Mouse (Mus musculus): ENCODE data around the gene Cbfa2t3.

- TF ChIP-seq CTCF (conservative IDR thresholded peaks at IDR 0.05; ENCODE audit: low read length) (no peak), NANOG (IDR thresholded peaks at IDR 0.05; ENCODE audit: borderline replicate concordance, low read length) (no peak)
Measured at GRCm38 (mm10) chr8:122718711-122719499, 20.0 kb upstream of the Cbfa2t3 start.

All from E14TG2a.4 (cell line).